Mouse (Mus musculus) CD4-positive helper T cell, adult 2 months (primary cell): ENCODE results near the gene Pard3b.
"Not testable (repeated sequence)": the region's sequence is repeated elsewhere in the genome, so short reads cannot be mapped to it uniquely, and the experiment has no call there.

Experiments used
- DNase-seq: peaks from one replicate; pipeline ENCODE4 v3.0.0-alpha.2; 2012; ENCODE audit warnings: low read depth, missing footprints, low spot score

Pard3b gene

DNA sequence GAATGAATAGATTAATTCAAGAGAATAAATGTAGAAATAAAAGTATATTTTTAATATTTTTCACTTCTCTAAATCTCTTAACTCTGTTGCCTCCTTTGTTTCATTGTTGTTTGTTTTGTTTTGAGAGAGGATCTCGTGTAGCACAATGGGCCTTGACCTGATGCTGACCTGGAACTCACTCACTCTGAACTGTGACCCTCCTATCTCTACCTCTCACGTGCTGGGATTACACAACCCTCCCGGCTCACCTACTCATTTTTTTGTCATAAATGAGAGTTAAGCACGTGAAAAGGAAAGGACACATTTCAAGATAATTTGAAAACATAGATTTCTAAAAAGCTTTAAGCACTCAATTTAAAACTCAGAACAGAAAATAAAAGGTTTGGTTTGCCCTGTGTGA is 928.0 kb downstream of the Pard3b start:
- DNase-seq, result no peak

DNA sequence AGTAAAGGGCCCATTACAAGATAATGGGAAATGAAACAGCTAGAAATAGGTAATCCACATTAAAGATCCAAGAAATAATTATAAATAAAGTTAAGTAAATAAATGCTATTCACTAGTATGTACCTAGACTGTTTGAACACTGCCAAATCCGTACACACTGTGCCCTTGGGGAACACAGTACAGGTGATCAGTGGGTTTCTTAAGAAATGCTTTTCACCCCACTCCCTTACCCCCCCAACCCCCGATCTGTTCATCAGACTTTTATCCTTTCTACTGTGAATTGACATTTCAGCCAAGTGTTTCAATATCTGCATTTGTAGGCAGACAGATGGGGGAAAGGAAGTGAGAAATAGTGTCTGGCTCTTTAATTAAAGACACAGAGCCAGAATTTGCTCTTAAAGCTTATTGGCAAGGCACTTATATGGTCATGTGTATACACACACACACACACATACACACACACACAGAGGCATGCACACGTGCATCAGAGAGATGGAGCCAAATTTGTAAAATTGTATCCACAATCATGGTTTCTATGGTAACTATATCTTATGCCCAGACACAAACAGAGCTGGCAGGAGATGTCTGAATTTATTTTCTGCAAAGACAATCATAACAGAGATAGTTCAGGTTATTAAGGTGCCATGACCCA is 938.4 kb downstream of the Pard3b start:
- no peak for DNase-seq

DNA sequence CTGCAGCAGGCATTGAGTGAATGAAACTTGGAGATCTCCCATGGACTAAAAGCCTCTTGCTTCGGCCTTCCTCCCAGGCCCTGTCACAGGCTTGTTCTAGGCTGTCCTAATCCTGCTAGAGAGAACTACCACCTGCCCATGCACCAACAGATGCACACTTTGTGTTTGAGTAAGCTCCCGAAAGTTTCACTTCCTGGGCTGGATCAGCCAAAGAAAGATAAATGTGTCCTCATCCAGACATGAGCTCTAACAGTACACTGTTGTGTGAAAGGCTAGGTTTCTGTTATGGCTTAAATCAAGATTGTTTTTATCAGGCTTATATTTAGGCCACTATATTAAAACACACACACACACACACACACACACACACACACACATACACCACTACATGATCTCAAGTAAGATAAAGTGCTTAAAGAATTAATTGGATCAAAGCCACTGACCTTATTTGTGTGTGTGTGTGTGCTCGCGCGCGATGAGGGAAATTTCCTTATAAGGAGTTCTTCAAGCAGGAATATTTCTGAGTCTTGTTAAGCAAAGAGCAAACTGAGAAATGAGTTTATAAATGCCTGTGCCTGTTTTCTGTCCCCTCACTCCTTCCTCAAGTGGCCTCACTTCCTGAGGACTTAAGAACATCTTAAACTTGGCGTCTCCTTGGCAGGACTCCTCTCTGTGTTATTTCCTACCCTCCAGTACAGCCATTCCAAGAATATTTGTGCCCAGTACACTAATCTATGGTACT is 940.6 kb downstream of the Pard3b start:
- DNase-seq, result no peak

DNA sequence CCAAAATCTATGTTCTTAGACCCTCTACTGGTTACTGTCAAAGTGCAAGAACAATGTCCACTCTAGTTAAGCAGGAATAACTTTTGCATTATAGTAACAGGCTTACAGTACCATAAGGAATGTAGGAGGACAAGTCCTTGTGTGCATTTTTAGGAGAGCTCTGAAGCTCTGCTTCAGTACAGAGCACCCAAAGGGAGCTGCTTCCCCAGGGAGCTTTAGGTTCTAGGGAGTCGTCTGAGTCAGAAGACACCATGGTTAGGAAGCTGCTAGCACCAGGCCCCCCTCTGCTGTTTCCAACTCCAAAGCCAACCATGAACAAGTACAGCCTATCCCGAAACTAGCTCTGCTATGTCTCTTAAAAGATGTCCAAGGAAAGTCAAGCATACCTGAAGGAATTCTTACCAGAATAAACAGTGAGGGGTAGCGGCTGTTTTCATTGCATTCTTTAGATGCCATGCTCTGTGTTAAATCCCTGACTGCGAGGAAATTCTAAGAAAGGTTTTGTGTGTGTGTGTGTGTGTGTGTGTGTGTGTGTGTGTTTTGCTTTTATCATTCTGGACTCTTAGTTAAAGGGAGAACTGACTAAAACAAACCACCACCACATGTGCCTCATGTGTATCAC is 941.8 kb downstream of the Pard3b start:
- no peak for DNase-seq

DNA sequence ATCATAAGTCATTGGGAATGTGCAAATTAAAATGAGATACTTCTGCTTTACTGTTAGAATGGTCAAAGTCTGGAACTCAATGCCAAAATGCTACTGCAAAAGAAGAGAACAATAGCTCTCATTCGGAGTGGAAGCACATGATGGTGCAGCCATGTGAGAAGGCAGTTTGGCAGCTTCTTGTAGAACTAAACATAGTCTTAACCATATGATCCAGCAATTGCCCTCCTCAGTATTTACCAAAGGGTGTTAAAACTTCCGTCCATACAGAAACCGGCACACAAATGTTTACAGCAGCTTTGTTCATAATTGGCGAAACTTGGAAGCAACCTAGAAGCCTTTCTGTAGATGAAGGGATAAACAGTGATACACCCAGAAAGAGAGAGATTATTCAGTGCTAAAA is 943.9 kb downstream of the Pard3b start:
- DNase-seq, result no peak

DNA sequence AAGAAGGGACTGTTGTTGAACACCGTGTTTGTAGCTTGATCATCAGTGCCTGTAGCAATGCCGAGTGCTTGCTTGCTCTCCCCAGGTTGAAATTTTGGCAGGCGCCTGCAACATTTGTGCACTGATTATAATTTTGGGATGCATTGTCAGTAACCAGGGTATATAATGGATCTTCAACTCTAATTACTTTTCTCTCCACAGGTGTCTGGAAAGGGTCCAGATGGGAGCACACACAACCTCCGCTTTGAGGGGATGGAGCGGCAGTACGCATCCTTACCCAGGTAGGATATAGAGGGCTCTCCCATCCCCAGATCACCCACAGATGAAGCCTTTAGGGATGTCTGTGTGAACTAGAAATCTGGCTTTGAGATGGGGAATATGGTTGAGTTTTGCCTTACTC is 948.9 kb downstream of the Pard3b start:
- DNase-seq, result no peak

DNA sequence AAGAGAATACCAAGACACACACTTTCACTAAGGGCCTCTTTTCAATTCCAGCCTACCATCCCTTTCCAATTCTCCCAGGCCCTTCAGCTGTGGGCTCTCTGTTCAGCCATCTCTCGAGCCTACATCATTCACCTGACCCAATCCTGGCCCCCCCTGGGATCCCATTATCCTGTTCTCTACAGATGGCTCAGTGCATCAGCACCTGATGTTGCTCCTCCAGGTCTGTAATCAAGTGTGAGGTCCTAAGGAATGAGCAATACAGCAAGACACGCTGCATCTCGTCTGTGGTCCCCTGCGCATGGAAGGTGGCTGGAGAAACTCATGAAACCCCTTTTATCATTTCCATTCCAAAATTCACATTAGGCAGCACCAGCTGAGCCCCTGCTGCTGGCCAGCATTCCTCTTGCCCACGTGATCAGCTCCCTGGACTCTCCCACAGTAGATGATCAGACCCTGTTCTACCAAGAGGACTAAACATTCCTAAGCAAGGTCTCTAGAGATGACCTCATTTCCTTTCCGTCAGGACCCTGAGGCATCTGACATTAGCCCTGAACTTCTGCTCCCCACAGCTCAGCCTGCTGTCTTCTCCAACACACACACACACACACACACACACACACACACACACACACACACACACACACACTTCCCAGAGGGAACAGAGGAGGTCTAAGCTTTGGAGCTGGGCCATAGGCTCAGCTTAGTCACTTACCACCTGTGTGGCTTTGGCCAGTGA is 952.8 kb downstream of the Pard3b start:
- DNase-seq, result no peak

DNA sequence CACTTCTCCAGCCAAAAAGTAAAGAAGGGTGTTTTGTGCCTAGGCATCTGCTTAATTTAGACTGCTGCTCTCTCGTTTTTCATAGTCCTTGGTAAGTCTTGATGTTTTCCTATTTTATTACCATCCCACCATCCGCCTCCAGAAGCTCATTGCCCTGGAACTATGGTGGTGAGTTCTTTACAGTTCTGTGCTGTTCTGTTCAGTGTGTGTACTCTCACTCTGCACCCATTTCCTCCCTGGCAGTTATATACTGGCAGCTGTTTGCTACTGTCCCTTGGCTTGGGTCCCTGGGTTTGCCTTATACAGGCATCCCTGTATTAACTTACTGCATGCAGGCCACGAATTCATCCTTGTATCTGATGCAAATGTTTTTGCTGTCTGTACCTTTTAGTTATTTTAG is 956.8 kb downstream of the Pard3b start:
- no peak for DNase-seq

DNA sequence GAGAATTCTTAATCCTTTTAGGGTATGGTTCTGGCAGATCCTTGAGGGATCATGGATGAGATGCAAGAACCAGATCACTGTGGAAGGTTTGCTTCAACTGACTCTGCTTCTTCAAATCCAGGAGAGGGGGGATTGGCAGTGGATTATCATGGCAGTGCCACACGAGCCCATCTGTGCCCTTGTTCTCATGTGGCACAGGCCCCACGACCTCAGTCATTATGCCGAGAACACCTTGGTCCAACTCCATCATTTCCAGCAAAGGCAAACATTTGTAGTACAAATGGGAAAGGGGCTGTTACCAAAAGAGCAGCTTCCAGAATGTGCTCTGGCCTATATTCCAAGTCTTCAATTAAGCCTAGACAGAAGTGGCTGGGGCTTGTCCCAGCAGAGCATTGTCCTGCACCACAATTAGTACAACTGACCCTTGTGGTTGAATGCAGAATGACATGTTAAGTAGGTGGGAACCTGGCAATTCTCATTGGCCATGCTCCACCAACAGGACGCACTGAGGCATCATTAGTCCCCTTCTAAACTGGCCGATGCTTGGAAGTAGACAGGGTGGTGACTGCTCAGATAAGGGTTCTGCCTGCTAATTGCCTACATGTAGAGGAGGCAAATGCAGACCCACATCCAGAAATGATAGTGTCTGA is 959.3 kb downstream of the Pard3b start:
- no peak for DNase-seq

DNA sequence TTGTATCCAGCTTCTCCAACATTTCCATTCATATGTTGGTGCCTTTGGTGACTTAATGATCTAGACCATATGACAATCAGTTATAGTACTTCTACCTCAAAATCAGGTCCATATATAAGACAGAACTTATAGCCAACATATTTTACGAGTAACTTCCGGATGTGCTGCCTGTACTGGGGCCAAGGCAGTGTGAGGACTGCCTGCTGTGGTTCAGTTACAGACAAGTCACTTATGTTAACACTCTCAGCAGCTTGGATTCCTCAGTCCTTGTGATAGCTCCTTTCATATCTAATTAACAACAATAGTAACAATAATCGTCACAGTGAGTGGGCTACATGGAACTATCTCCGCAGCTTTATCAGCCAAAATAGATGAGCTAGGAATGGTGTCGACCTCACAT is 959.9 kb downstream of the Pard3b start:
- DNase-seq, result no peak

DNA sequence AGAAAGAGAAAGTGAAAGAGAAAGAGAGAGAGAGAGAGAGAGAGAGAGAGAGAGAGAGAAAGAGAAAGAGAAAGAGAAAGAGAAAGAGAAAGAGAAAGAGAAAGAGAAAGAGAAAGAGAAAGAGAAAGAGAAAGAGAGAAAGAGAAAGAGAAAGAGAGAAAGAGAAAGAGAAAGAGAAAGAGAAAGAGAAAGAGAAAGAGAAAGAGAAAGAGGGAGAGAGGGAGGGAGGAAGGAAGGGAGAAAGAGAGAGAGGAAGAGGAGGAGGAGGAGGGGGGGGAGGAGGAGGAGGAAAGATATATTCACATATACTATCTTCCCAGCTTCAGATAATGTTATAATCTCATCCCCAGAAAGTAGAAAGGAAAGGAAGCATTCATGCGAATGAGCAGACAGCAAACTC is 966.0 kb downstream of the Pard3b start:
- not testable (repeated sequence) for DNase-seq

DNA sequence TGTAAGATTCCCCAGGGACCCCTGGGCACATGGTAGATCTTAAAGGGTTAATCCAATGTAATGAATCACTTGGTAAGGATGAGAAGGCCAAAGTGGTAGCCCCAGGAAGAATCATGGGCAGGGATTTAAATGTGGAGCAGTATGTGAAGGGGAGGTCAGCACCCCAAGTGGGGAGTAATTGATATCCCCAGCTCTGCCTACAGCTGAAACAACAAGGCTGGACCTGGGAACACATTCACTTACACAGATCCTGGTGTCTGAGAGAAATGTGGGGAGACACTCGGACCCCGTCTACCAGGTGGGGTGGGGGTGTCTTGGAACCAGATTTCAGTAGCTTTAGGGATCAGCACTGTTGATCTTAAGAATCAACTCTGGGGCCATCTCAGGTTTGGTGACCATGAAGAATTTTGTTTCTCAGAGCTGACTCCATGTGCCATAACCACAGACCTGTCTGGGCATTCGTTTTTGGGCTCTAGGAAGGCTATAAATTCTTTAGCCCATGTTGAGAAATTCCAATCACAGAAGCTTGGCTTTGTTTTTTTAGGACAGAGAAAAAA is 979.6 kb downstream of the Pard3b start:
- DNase-seq, result no peak

DNA sequence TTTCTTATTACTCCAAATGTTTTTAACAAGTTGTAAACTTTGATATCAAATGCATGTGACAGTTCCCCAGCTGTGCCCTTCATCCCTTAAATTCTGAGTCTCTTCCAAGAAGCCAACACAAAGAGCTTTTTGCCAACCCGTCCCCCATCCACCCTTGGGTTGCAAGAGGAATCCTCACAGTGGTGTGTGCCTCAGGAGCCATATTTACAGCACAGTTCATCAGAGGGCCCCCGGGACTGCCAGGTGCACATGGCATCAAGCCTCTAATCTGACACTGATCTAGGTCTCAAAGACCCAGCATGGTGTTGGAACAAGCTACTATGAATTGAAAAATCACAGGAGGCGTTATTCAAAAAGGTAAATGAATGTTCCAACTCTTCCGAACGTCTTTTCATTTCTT is 980.8 kb downstream of the Pard3b start:
- DNase-seq, result no peak

DNA sequence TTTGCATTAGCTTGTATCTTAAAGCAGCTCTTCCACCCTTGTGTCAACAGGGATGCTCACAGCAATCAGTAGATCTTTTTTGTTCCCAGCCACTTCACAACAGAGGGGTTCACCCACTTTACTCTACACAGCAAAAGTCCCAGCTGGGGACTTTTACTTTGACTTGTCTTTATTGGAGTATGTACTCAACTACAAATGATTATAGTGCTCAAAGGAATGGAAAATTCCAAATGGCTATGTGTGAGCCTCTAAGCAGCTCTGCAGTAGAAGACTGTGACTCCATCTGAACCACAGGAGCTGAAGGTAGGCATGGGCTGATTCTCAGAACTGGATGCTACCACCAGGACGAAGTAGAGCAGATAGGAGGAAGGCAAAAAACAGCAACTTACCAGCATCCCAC is 983.8 kb downstream of the Pard3b start:
- no peak for DNase-seq

DNA sequence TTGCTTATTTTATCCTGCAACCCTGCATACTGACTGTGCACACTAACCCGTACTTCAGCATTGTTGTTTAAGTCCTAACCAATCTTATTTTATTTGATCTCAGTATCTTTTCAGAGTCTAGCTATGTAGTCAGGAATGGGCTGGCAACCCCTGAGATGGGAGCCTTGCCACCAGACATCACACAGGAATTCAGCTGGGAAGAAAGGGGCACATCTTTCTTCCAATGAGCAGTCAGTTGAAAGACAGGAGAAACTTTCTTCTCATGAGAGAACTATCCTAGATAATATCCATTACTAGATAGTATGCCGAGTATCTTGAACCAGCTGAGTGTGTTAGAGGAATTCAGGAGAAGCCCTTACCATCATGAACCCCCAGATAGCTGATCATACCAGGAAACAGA is 985.5 kb downstream of the Pard3b start:
- no peak for DNase-seq

DNA sequence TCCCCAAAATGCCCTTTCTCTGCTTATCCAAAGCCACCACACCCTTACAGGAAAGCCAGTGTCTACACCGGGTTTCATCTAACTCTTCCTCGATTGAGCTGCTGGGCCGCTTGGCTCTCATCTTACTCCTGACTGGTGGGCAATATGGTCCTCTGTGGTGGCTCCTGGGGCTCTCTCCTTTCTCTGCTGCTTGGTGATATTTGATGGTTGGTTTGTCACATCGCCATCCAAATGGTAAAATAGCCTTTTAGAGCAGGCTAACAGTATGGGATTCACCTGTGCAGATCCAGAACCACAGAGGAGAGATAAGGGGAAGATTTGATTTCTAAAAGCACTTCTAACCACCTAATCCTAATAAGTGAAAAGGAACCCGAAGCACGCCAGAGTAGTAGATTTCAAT is 986.2 kb downstream of the Pard3b start:
- no peak for DNase-seq

DNA sequence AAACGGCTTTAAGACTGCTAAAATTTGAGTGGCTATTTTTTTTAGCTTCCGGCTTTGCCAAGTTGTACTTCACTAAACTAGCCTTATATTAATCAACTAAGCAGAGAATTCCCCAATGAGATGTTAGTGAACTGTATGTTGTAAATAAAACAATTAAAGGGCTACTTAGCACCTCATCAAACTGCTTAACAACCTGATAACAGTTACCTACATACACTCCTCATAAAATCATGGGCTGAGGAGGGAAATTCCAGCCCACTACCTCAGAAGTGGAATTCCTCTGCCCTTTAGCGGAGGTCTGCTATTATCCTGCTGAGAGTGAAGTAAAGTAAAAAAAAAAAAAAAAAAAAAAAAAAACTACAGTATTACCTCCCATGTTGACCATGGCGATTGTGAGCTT is 986.7 kb downstream of the Pard3b start:
- no peak for DNase-seq

DNA sequence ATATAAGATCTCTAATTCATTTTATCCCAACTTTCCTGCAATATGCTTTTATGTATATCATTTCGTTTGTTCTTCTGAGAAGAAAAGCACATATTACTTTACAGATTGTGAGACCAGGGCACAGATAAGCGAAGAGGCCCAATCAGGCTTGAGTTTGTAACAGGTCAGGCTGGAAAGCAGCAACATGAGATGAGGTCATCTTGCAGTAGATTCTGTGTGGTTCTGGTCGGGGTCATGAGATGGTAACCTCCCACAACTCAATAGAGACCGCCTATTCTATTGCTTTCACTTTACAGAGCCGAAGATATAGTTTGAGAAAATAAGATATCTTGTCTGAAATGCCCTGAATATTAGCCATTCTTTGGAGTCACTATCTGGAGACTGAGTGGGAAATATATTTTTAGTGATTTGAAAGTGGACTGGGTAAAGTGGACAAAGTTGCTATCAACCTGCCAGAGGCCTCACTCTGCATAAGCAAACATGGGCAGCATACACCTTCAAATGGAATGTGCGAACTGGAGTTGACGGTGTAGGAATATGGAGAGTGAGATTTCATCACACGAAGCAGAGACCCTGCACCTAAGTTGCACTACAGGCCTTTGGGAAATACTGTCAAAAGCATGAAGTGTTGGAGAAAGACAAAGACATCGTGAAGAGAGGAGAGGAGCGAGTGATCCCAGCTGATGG is 987.3 kb downstream of the Pard3b start:
- no peak for DNase-seq

DNA sequence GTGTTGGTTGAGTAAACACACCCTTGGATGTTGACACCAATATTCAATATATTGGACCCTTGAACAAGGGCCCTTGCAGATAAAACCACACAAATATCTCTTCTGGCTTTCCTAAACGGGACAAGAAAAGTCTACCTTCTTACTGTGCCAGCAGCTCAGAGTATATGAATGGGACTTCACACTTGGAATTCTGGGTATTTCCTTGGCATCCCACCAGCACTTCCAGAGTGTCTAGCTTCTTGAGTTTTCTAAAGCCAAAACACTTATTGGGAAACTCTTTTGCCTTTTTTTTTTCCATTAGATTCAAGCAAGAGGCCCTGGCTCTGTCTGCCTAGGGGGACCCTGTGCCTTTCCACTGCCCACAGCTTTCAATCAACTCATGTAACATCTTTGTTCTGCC is 991.3 kb downstream of the Pard3b start:
- DNase-seq, result no peak

DNA sequence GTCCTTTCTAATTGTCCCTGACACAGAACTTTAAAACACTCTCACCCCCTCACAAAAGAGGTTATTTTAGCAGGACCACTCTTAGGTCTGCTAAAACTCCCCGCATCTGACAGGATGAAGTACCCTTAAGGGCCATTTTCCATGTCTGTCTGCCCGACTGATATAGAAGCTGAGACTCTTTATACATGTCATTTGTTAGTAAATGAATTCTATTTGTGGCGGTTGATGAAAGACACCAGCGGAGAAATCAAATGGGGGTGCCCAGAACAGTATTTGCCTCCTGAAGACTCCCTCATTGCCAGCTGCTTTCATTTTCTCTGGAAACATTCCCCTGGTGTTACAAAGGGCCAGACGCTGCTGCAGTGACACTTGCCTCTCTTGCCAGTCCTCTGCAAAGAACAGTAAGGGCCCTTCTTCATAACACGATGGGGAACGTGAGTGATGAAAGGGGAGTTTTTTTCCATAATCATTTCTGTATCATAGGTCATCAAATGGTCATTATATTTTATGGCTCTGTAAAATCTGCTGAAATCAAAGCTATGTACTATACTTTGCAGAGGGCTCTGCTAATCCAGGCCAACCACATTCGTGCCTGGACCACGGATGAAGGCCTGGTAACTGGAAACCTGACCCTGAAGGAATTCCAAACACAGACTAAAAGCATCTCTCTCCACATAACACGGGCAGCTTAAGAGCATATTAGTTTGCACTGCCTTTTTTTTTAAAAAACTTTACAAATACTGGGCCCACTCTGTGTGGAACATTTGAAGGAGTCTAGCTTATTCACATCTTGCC is 993.1 kb downstream of the Pard3b start:
- no peak for DNase-seq
